Mouse (Mus musculus) thymus, adult 2 months (tissue): ENCODE results near the gene Wap.

Source experiments
- CTCF ChIP-seq: fragments of 200-500 bp; IDR thresholded peaks from 2 replicates; pipeline ENCODE4 v1.5.1; 2012; ENCODE audit warnings: mild to moderate bottlenecking, control low read depth, low read length, moderate library complexity, borderline replicate concordance; ENCODE audit not compliant: control insufficient read depth, poor library complexity, insufficient read depth; ENCODE audit errors: extremely low read depth
- POLR2A ChIP-seq: fragments of 200-500 bp; IDR thresholded peaks from 2 replicates; pipeline ENCODE4 v1.6.1; 2012; ENCODE audit warnings: mild to moderate bottlenecking, low read length, control low read depth, moderate library complexity; ENCODE audit not compliant: control insufficient read depth, poor library complexity, insufficient read depth; ENCODE audit errors: extremely low read depth

DNA sequence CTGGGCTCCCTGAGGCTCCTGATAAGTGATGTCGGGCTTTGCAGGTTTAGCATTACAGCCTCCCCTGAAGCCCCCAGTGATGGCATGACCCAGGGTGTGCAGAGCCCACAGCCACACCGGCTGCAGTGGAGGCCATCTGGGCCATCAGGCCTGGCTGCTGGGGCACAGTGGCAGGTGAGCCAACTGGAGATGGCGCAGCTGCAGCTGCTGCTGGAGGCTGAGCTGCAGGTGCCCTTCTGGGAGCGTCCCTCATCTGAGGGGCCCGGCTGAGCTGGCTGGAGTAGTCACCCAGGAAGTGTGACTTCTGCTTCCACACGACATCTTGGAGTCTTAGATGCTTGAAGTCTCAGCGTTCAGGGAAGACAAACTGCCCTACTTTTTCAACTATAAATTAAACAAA lies 12.1 kb upstream of the Wap start:
- no peak for TF ChIP-seq CTCF
- TF ChIP-seq POLR2A: no peak
